Mouse (Mus musculus) brain, embryonic 14.5 days (tissue): Measurements from ENCODE around the gene Creb3l4.

Source experiments
- CTCF ChIP-seq: fragments of 200-500 bp; IDR thresholded peaks from 2 replicates; pipeline ENCODE4 v1.5.1; 2012; ENCODE audit warnings: inconsistent platforms, mild to moderate bottlenecking, moderate library complexity, borderline replicate concordance; ENCODE audit not compliant: insufficient read depth, insufficient read length; ENCODE audit errors: extremely low read depth
- POLR2A ChIP-seq: fragments of 200-500 bp; IDR thresholded peaks from 2 replicates; pipeline ENCODE4 v1.6.1; 2012; ENCODE audit warnings: mild to moderate bottlenecking, inconsistent platforms, borderline replicate concordance; ENCODE audit not compliant: poor library complexity, insufficient read depth, insufficient read length, severe bottlenecking; ENCODE audit errors: extremely low read depth

DNA sequence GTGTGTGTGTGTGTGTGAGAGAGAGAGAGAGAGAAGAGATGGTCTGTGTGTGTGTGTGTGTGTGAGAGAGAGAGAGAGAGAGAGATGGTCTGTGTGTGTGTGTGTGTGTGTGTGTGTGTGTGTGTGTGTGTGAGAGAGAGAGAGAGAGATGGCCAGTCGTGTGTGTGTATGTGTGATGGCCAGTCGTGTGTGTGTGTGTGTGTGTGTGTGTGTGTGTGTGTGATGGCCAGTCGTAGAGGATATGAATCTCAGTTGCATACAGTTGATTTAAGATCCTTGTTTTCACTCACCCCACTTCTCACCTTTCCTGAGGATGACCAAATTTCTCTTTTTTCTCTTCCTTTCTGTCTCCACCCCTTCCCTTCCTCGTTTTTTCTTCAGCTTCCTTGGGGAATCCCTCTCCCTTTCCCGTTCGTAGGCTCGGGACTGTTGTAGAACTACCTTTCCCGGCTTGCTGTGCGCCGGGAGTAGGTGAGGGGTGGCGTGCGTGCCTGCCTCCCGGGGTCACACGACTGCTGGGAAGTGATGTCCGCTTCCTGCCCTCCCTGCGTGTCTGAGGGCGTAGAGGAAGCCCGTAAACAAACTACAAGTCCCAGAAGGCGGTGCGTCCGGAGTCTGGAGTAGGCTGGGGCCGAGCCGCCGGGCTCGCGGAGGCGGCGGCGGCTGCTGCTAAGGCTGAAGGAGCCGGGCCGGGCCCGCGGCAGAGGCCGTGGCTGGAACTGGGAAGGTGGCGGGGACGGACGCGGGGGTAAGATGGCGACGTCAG is 10.5 kb upstream of the Creb3l4 start, which contains the start of gene Crtc2:
- no peak for TF ChIP-seq CTCF
- peak; percentile 89 for TF ChIP-seq POLR2A
